Mouse (Mus musculus) kidney, postnatal 14 days (tissue): ENCODE measurements around the gene Zfp184.
A peak's percentile ranks its signal among the peaks of the same experiment; 100 is the strongest.

Experiments used
- DNase-seq: peaks from one replicate; pipeline ENCODE4 v3.0.0; 2022; ENCODE audit warnings: mixed read lengths

Gene Zfp184

DNA sequence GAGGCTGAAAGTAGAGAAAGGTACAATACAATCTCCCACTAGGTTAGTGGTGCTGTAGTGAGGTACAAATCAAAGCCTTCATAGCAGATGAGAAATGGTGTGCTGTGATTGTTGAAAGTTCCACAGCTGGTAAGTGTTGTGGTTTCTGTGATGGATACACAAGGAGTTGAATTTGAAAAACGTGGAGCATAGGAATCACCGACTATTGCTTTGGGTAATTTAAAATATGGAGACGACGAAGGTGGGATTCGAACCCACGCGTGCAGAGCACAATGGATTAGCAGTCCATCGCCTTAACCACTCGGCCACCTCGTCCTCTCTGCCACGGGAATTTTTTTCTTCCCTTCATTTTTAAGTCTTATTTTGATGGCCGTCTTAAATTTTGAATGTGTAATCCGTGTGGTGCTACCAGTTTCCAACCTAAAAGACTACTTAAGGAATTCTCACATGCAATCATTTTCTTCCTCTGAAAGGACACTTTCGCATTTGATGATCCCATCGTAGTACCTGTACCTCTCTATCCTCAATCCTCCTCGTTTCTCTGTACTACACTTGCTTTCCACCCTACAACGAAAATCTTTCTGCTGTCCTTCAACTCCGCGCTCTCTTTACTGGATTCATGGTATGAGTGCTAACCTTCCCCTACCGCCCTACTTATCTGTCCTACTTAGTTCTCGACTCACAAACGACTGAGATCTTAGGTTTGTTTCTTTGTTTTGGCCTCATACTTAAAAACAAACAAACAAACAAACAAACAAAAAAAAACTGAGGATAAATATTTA is 49.3 kb downstream of the Zfp184 start:
- DNase-seq = no peak

DNA sequence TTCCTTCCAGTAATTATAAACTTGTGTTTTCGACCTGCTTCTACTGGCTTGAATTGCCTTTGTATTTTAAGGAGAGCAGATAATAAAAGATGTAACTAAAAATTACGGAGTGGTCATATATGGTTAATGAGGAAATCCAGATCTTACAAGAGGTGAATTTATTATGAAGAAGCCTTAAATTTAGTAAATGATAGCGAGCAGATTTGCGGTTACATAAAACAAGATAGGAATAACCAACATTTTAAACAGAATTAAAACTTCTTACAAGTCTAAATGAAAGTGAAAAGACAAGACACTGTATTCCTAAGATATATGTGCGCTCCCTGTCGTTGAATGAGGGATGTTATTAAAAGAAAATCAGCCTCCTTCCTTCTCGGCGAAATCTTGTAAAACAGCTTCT is 50.0 kb downstream of the Zfp184 start:
- no peak for DNase-seq

DNA sequence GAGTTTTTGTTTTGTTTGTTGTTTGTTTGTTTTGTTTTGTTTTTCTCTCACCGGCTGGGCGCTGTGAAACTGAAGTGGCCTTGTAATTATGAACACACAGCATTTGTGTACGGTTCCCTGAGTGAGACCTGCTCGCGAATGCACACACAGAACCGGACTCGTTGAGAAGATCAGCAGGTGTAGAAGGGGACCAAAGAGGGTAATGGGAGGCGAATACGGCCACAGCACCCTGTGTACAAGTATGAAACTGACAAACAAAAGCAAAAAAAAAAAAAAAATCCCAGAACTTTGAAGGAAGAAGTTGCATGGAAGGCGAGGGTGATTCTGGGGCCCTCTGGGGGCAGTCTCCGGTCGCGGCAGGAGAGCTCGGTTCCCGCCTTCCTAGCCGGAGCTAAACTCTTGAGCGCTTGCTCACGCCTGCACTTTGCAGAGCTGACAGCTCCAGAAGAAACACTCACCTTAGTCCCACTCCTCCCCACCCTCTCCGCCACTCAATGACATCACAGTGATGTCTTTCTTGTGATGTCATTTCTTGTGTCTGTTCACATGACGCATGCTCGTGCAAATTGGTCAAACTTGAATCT is 50.5 kb downstream of the Zfp184 start:
- DNase-seq = no peak

DNA sequence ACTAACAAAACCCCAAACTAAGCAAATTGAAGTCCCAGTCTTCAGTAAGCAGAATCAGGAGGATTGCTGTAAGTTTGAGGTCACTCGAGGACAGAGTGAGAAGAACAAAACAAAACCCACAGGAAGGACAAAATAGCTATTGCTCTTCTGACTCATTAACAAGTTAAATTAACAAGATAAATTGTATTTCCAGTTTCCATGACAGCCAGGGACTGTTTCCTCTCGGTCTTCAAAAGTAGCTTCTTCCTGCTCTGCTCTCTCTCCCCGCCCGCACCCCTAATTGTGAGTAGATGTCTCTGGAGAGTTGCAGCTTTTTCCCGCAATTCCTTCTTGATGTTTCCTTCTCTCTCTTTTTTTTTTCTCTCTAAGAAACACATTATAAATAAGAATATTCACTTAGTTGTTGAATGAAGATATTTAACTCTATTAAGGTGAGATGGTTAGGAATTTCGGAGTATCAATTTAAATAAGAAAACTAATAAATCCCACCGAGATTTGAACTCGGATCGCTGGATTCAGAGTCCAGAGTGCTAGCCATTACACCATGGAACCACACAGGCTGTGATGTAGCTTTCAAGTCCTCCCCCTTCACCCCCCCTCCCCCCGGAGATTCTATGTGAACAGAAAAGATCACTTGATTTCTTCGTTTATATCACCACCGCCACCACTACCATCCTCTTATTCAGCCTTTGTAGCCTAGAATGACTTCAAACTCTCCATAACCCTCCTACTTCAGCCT is 51.4 kb downstream of the Zfp184 start:
- DNase-seq = no peak

DNA sequence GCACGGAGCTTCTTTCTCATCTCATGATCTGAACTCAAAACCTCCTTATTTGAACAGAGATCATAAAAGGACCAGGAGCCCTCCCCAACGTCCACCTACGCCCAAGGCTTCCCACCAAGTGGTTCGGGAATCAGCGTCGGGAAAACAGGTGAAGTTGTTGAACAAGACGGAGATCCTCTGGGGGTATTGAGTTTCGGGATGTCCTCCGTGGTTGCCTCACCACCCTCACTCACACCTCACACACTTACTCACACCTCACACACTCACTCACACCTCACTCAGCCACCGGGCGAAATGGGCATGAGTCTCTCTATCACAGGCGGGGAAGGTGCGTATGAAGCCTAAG is 51.9 kb downstream of the Zfp184 start:
- DNase-seq = no peak

DNA sequence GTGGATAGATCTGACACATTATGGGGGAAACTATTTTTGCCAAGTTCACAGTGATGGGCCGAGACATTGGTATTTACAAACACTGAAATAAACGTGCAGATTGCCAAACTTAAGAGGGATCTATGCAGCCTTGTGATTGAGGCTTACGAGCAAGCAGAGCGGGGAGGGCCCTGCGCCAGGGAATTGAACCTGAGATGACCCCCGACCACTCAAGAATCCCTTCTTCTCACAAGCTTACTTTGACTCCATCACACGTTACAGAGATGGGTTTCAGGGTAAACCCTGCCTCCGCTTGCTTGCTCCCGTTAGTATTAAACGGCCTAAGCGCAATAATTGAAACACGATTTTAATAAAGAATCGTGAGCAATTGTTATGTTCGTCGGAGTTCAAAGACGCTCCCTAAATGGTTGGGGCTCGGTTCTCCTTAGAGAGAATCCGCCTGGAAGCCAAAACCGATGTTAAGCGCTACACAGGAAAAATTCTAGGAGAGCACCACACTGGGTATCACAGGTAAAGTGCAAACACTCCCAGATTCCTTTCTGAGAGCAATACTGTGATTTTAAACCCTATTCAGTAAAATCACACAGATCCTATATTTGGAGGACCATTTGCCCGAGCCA is 52.4 kb downstream of the Zfp184 start:
- DNase-seq = no peak

DNA sequence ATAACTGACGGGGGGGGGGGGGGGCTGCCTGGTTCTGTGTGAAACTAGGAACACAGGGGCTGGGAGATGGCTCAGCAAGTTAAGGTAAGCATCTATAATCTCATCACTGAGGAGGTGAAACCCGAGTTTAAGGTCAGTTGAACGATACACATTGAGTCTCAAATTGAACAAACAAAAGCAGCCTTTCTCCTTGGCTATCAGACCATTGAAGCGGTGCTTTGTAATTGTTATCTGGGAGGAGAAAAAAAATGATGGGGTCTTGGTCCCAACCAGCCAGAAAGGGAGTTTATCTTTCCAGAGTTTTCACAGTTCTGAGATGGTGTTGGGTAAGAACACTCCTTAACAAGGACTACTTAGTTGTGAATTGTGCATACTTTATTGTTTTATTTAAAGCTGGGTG is 52.9 kb downstream of the Zfp184 start:
- DNase-seq = no peak

DNA sequence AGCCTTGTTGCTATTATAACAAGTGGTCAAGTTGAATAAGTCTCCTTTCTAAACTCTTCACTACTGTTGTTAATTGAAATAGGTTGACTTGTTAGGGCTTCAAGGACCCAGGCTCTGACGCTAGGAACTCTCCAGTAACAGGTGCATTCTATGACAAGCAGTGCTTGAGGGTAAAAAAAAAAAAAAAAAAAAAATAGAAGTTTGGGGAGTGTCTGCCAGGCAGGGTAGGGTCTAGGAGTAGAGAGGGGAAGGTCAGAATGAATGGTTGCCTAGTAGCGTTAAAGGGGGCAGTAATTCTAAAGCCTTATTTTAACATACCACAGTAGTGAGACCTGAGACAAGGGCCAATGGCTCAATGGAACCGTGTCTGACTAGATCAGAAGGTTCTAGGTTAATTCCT is 53.5 kb downstream of the Zfp184 start:
- DNase-seq = no peak

DNA sequence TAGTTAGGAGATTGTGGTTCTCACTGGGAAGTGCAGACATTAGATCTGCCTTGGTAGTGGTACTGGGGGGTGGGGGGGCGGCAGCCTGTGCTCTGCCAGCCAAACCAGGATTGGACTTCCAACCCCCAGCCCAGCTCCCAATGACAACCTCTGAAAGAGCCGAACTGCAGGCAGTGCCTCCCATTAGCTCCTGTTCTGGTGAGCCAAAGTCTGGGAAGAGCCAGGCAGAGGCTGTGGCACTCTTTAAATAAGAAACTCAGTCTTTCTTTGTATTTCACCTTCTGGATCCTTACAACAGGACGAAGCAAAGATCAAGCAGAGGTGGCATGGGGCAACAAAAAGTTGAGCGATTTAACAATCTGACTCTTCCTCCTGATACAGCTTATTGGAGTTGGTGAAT is 54.3 kb downstream of the Zfp184 start:
- DNase-seq = no peak

DNA sequence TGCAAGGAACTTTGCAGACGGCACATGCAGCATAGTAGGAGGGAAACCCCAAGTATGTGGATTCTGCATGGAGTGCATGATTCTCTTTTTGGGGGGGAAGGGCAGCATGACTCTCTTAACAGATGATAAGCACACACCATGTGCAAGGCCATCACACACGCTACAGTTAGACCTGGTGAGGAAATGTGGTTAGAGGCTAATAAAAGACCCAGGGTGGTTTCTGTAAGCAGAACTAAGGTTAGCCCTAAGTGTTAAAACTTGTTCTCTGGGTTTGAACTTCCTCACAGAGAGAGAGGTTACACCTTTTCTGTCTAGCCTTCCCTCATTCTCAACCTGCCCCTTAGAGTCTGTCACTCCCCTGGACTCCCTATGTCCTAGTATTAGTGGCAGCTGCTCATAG is 56.5 kb downstream of the Zfp184 start:
- DNase-seq = no peak

DNA sequence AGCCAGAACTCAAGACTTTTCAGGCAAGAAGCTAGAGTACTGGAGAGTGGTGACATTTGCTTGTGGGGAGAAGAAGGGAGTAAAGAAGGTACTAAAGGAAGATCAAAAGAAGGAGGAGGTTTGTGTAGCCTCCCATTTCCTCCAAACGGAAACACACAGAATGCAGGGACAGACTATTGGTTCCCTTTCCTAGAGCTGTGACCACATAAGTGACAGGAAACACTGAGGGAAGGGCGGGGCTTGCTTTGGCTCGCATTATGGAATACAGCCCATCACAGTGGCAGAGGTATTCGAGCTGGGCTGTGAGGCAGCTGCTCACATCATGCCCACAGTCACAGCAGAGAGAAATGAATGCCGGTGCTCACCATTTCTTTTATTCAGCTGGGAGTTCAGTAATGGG is 56.9 kb downstream of the Zfp184 start:
- no peak for DNase-seq

DNA sequence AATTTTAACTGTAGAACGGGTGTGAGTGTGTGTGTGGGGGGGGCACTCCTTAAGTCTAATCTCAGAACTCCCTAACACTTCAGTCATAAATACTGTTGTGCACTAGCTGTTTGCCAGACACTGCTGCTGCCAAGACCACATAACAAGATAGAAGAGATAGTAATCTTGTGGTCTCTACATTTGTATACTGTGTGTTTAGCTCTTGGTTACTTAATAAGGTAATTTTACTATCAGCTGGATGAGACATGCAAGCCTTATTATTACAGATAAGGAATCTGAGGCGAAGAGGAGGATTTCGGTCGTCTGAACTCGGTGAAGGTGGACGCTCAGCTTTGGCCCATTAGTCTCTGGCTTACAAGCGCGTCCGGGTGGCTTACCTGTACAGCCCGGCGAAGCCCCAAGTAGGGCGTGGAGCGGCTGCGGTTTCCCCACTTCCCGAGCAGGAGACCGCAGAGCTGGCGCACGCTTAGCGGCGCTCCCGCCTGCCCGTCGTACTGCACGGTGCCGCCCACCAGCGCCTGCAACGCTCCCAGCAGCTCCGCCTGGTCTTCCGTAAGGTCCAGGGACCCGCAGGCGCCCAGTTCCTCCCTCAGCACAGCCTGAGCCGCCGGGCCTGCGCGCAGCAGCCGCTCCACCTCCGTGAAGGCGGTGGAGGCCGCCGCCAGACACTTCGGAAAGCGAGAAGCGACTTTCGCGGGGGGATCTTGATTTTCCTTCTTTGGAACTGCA is 60.9 kb downstream of the Zfp184 start:
- DNase-seq = peak; percentile 53

DNA sequence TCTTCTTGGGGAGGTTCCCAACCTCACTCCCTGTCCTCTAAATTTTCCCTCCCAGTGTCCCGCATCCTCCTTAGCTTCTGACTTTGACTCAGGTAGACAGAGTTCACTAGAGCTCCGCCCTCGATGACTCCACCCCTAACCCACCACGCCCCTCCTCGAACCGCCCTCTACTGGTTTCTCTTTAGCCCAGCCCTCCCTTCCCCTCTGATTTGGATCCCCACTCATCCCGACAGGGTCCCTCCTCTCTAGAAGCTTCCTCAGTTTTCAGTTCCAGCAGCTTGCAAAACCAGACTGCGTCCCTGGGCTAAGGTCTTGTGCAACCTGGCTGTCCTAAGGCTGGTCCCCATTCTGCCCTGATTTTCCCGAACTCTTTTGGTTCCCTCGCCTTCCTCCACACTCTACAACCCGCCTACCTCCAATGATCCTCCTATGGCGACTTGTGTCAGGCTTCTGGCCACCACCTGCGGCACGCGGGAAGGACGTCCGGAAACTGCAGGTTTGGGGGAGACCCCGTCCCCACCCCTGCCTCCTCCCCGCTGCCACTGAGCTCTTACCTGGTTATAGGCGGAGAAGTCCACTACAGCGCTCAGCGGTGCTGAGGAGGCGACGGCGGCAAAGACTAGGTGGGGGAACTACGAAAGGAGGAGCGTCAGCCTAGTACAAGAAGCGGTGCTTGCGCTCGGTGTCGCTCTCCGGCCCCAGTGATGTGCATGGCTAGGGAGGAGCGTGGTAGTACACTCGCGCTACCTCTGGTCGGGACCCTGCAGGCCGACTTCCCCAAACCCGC is 61.6 kb downstream of the Zfp184 start:
- DNase-seq = peak; percentile 61

DNA sequence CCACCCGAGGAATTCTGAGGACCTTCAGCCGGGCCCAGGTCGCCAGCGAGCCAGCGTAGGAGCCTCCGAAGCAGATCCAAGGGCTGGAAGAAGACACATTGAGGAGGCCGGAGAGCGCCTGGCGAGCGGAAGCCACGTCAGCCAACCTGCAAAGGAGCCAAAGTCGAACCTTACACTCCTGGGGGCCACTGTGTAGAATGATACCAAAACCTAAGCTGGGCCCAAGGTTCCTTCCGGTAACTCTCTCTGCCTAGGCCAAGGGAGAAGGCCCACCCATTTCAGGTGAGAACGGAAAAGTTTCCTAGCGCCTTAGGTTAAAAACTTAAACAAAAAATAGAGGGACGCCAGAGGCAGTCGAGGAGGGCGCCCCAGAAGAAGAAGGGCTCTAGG is 62.2 kb downstream of the Zfp184 start:
- DNase-seq = no peak

DNA sequence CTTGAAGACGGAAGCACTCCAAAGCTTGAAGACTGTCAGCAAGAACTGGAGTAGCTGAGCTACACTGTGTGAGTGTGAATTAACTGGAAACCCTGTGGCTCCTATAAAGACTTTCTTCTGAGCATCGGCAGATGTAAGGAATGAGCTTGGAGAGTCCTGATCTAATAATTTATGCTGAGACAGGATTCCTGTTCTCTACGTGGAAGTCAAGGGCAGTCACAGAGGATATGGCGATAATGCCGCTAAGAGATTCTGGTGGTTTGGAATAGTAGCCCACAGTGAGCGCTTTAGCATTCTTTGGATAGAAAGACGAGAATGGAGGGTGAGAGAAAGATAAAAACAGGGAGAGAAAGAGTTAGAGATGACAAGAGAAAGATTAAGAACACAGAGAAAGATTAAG is 63.0 kb downstream of the Zfp184 start:
- DNase-seq = no peak

DNA sequence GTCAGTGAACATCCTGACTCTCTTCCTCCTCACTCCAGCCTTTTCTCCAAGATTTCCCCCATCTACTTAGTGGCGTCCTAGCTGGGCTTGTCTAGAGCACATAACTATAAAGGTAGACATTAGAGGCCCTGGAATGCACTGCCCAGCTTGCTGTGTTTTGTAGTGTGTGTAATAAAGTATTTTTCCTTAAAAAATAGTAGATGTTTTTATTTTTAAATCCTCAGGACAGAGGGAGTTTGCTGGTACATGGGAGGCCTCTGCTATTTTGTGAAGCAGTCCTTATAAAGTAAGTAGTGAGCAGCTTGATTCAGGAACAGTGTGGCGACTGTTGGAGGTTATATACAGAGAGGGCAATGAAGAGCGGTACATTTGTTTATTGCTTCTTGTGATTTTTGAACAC is 63.8 kb downstream of the Zfp184 start:
- DNase-seq = no peak

DNA sequence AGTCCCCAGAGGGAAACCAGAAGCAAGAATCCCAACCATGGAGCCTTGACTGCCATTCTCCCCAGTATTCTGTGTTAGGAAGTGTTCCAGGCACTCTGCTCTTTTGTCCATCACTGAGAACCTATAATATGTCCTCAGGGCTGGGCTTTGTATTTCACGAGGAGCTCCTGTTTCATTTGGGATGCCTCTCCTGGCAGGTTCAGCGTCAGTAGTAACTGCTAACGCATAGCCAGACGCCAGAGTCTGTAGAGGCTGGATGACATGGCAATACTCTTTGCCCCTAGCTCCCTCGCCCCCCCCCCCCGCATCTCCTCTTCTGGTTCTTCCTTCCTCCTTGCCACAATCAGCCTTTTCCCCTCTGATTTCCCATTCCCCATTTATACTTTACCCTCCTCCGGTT is 64.7 kb downstream of the Zfp184 start, which contains the start of gene Prss16:
Gene Prss16, minus strand, starts transcription at position 101 of the 400 bp plus-strand sequence.
- no peak for DNase-seq
